Mouse (Mus musculus): ENCODE measurements around the gene Zfp800.

GRCm38 (mm10) chr6:28367575-28367974 lies 30.2 kb downstream of the Zfp800 start:
- TF ChIP-seq POLR2A (IDR thresholded peaks at IDR 0.05; ENCODE audit: low read depth, low read length) (no peak), CTCF (IDR thresholded peaks at IDR 0.05; ENCODE audit: borderline replicate concordance, insufficient read depth, low read length) (no peak)

Measured in embryonic fibroblast, embryonic 13.5 days (primary cell).